17 mouse cellular contexts compared by ENCODE assay signal in genomic region chr17:86187777-86188176, GRCm38 (mm10). TPM values are rescaled to one million over a fixed set of nuclear protein-coding genes. Genes with fewer than 3 reads are reported as not detected.
DNase-seq lines count a peak whose midpoint lies in the region; ATAC-seq and TF ChIP-seq lines count a peak whose summit lies in the region.
"Had no signal": no experiment of that assay in that cellular context is flagged by ENCODE, and none has a peak within 500 bp of the region (broad histone marks: within the 10 kb centered on the region; RNA-seq: fewer than 3 reads in every experiment).

No protein-coding gene starts in this region.

- H3K79me2 ChIP-seq in CH12.LX (replicated peaks; ENCODE audit: control insufficient read depth, extremely low read depth, insufficient read depth, poor library complexity, severe bottlenecking): peaks cover 19% of the 10 kb centered on the region; the same call in 1 of the 2 replicates

- TF ChIP-seq RAD21 in CH12.LX (IDR thresholded peaks at IDR 0.05; ENCODE audit: low read depth, low read length): no peak

- in situ Hi-C loops in CH12.LX (cut with MboI; ENCODE audit: low pct_ligation_motif_present, low pct_unique_long_range_greater_than_20kb, low sequenced_read_pairs): no loop called here

- dilution Hi-C loops in CH12.LX (cut with MboI; ENCODE audit: extremely low pct_ligation_motif_present, extremely low pct_unique_long_range_greater_than_20kb, low sequenced_read_pairs): no loop called here

- H3K4me1 ChIP-seq in CH12.LX (ENCODE audit: control insufficient read depth in 1 of 2, insufficient read depth in 2 of 2): peaks cover 10 to 43% of the 10 kb centered on the region in 2 experiments

- no peak overlapping the region for H3K9ac ChIP-seq in CH12.LX (ENCODE audit: insufficient read depth, low read depth)
- H3K9ac ChIP-seq: embryonic facial prominence, embryonic 12.5 days; hindbrain, embryonic 14.5 days; lung, embryonic 15.5 days had no signal

- ATAC-seq in granulocyte monocyte progenitor cell, adult 5-6 weeks (replicated peaks; ENCODE audit: poor library complexity, severe bottlenecking): peak; percentile 77
- ATAC-seq in megakaryocyte-erythroid progenitor cell, adult 5-6 weeks (replicated peaks; ENCODE audit: low FRiP score, low TSS enrichment, poor library complexity, severe bottlenecking): peak; percentile 48

- no peak overlapping the region for H3K4me2 ChIP-seq in CH12.LX (ENCODE audit: insufficient read depth, low read depth, poor library complexity, severe bottlenecking)
- H3K4me2 ChIP-seq: embryonic facial prominence, embryonic 12.5 days; hindbrain, embryonic 14.5 days; lung, embryonic 15.5 days had no signal

- TF ChIP-seq POLR2A in CH12.LX (IDR thresholded peaks at IDR 0.05; ENCODE audit: low read depth, low read length): no peak

- no peak overlapping the region for H3K4me3 ChIP-seq in CH12.LX (replicated peaks in 1 of 3; ENCODE audit: low read depth in 2 of 3, low read length in 2 of 3, poor library complexity in 1 of 3)
- H3K4me3 ChIP-seq: embryonic facial prominence, embryonic 12.5 days; gastrocnemius, adult 2 months; limb, embryonic 10.5 days; lung, embryonic 15.5 days had no signal

- H3K27me3 ChIP-seq in CH12.LX (replicated peaks): no peaks in the 10 kb centered on the region
- H3K27me3 ChIP-seq: embryonic facial prominence, embryonic 12.5 days; lung, embryonic 15.5 days had no signal

- peak; percentile 35 for DNase-seq in A20 (ENCODE audit: low read depth, low spot score)
- DNase-seq in CH12.LX (ENCODE audit: extremely low read depth): peak; percentile 41
- no peak for DNase-seq in ovary, postnatal 10 days (ENCODE audit: low spot score)
- DNase-seq in frontal cortex, postnatal 25 days (ENCODE audit: low spot score in 2 of 2): no peak
- no peak for DNase-seq in thymus, postnatal 25 days
- no peak for DNase-seq in layer of hippocampus, postnatal 25 days (ENCODE audit: extremely low spot score in 1 of 2, low spot score in 1 of 2)
- DNase-seq: cerebellum, adult 8-10 months; gastrocnemius, adult 2 months; midbrain, embryonic 14.5 days; right cerebral cortex, postnatal 14 days; thymus, adult 2 months had no signal

- no peak for TF ChIP-seq CTCF in CH12.LX (conservative IDR thresholded peaks at IDR 0.05 in 1 of 2, IDR thresholded peaks at IDR 0.05 in 1 of 2; ENCODE audit: low read depth in 2 of 2, low read length in 2 of 2)

- TF ChIP-seq EP300 in CH12.LX (IDR thresholded peaks at IDR 0.05; ENCODE audit: low read length): no peak

- H3K27ac ChIP-seq in CH12.LX (ENCODE audit: insufficient read depth, low read depth): no peak overlapping the region
- H3K27ac ChIP-seq: embryonic facial prominence, embryonic 12.5 days; gastrocnemius, adult 2 months; hindbrain, embryonic 14.5 days; limb, embryonic 10.5 days; lung, embryonic 15.5 days had no signal

- no peaks in the 10 kb centered on the region for H3K9me3 ChIP-seq in CH12.LX (replicated peaks; ENCODE audit: low read length)
- H3K9me3 ChIP-seq: embryonic facial prominence, embryonic 12.5 days; limb, embryonic 10.5 days; lung, embryonic 15.5 days had no signal

- H3K36me3 ChIP-seq in CH12.LX (replicated peaks in 1 of 2; ENCODE audit: control insufficient read depth in 1 of 2, insufficient read depth in 1 of 2, low read length in 1 of 2): peaks cover 4 to 60% of the 10 kb centered on the region in 2 experiments
- H3K36me3 ChIP-seq: embryonic facial prominence, embryonic 12.5 days; limb, embryonic 10.5 days; lung, embryonic 15.5 days had no signal

TF ChIP-seq in CH12.LX, 34 proteins besides CTCF, POLR2A, EP300 and RAD21:
- TF ChIP-seq USF2 (conservative IDR thresholded peaks at IDR 0.05; ENCODE audit: low read depth, low read length): no peak
- no peak for TF ChIP-seq GABPA (IDR thresholded peaks at IDR 0.05; ENCODE audit: insufficient replicate concordance, low read depth, low read length)
- TF ChIP-seq TCF12 (IDR thresholded peaks at IDR 0.05; ENCODE audit: low read depth, low read length): no peak
- no peak for TF ChIP-seq MYC (IDR thresholded peaks at IDR 0.05; ENCODE audit: low read depth, low read length)
- no peak for TF ChIP-seq IRF4 (IDR thresholded peaks at IDR 0.05; ENCODE audit: low read depth, low read length)
- TF ChIP-seq CHD1 (IDR thresholded peaks at IDR 0.05; ENCODE audit: low read depth, low read length): no peak
TF ChIP-seq in CH12.LX: peak in this region for 0.

RNA-seq across cellular contexts. Expression of gene Prkce, which starts 20.2 kb away (rescaled TPM):
- 10.2 and 11.4 TPM in 2 replicates for total RNA-seq in CH12.LX (2012; rRNA removed)
- 4.0 and 4.1 TPM in 2 replicates for total RNA-seq in CH12.LX (2014; rRNA removed)
- 10.7 and 13.2 TPM in 2 replicates for polyA plus RNA-seq in CH12.LX (2012; ENCODE audit: insufficient read length, low read depth)
- total RNA-seq in granulocyte monocyte progenitor cell, adult 5-6 weeks (2014; fragmentation: Nextera tagmentation): 4.0 and 5.9 TPM in 2 replicates
- 2.0 and 2.3 TPM in 2 replicates for total RNA-seq in granulocyte monocyte progenitor cell, adult 5-6 weeks (2017)
- 3.8 and 5.3 TPM in 2 replicates for total RNA-seq in megakaryocyte-erythroid progenitor cell, adult 5-6 weeks (2014; fragmentation: Nextera tagmentation)
- total RNA-seq in megakaryocyte-erythroid progenitor cell, adult 5-6 weeks (2017): 1.7 and 5.7 TPM in 2 replicates
- 100 to 1,000 TPM; 388 to 432 TPM for total RNA-seq in layer of hippocampus, postnatal 25 days (2021)

RNA-seq across cellular contexts. Expression of gene Srbd1, which starts 42.8 kb away (rescaled TPM):
- total RNA-seq in CH12.LX (2012; rRNA removed) (21.5 and 24.9 TPM in 2 replicates), CH12.LX (2014; rRNA removed) (24.8 and 25.7 TPM in 2 replicates)
- 33.0 and 34.5 TPM in 2 replicates for polyA plus RNA-seq in CH12.LX (2012; ENCODE audit: insufficient read length, low read depth)
- total RNA-seq in granulocyte monocyte progenitor cell, adult 5-6 weeks (2014; fragmentation: Nextera tagmentation): 26.7 and 30.1 TPM in 2 replicates
- total RNA-seq in granulocyte monocyte progenitor cell, adult 5-6 weeks (2017): 28.4 and 33.3 TPM in 2 replicates
- total RNA-seq in megakaryocyte-erythroid progenitor cell, adult 5-6 weeks (2014; fragmentation: Nextera tagmentation): 34.2 and 38.8 TPM in 2 replicates
- 33.0 and 35.5 TPM in 2 replicates for total RNA-seq in megakaryocyte-erythroid progenitor cell, adult 5-6 weeks (2017)
- 10 to 100 TPM; 14.4 to 15.1 TPM for total RNA-seq in layer of hippocampus, postnatal 25 days (2021)

Comparison
In these comparisons a context has a peak if more than half of its experiments do, and no peak if none do; other contexts are left out.
1. DNase-seq: peak in A20 (single experiment) and CH12.LX (single experiment); none in ovary, postnatal 10 days (single experiment), frontal cortex, postnatal 25 days (0 of 2), thymus, postnatal 25 days (single experiment) and layer of hippocampus, postnatal 25 days (0 of 2).
2. RNA of gene Prkce, which starts 20.2 kb away (total RNA-seq): 388 to 432 TPM in layer of hippocampus, postnatal 25 days; 4.0 to 11.4 TPM in CH12.LX, 2.0 to 5.9 TPM in granulocyte monocyte progenitor cell, adult 5-6 weeks and 1.7 to 5.7 TPM in megakaryocyte-erythroid progenitor cell, adult 5-6 weeks; every median in the first group is over 10 times any median in the second.